Mouse (Mus musculus) MEL (cell line): ENCODE results near the gene Golga1. TPM values are rescaled to one million over a fixed set of nuclear protein-coding genes. Genes with fewer than 3 reads are reported as not detected.

ENCODE experiments used
- DNase-seq: peaks from one replicate; pipeline ENCODE4 v3.0.0; 2011; ENCODE audit warnings: low read depth, low spot score
- H3K27ac ChIP-seq: 2 replicates; pipeline ENCODE4 v1.5.1; 2012; ENCODE audit warnings: low read depth, mild to moderate bottlenecking, control low read depth, low read length, moderate library complexity; ENCODE audit not compliant: control insufficient read depth
- H3K27me3 ChIP-seq, 2 experiments: fragments of 150-350 bp in 1 of 2; sonication (generic) in 1 of 2; 2 replicates each; pipeline ENCODE4 v1.6.1; 2012; ENCODE audit warnings: low read length in 2 of 2, mild to moderate bottlenecking in 2 of 2, improper control_type of control experiment in 1 of 2, moderate library complexity in 1 of 2; ENCODE audit not compliant: insufficient read depth in 2 of 2, control insufficient read depth in 1 of 2
- H3K36me3 ChIP-seq, 2 experiments: 2 replicates each; pipeline ENCODE4 v1.6.1; 2012 to 2014; ENCODE audit warnings: low read length in 2 of 2, improper control_type of control experiment in 1 of 2, inconsistent platforms in 1 of 2, mild to moderate bottlenecking in 1 of 2; ENCODE audit not compliant: insufficient read depth in 2 of 2, control insufficient read depth in 1 of 2
- H3K4me1 ChIP-seq, 2 experiments: fragments of 150-350 bp in 1 of 2; sonication (generic) in 1 of 2; 2 replicates each; pipeline ENCODE4 v1.6.1; 2012; ENCODE audit warnings: low read length in 2 of 2, improper control_type of control experiment in 1 of 2, mild to moderate bottlenecking in 1 of 2; ENCODE audit not compliant: insufficient read depth in 2 of 2, control insufficient read depth in 1 of 2
- H3K4me3 ChIP-seq, 2 experiments: fragments of 150-350 bp in 1 of 2; sonication (generic) in 1 of 2; 2 replicates each; pipeline ENCODE4 v1.5.1; 2012; ENCODE audit warnings: low read depth in 2 of 2, low read length in 2 of 2, mild to moderate bottlenecking in 2 of 2, moderate library complexity in 2 of 2, control low read depth in 1 of 2, improper control_type of control experiment in 1 of 2; ENCODE audit not compliant: control insufficient read depth in 1 of 2, insufficient read depth in 1 of 2
- H3K79me2 ChIP-seq: 2 replicates; pipeline ENCODE4 v1.6.1; 2012; ENCODE audit warnings: mild to moderate bottlenecking, low read length, moderate library complexity; ENCODE audit not compliant: control insufficient read depth, poor library complexity, insufficient read depth
- H3K9ac ChIP-seq: 2 replicates; pipeline ENCODE4 v1.6.1; 2012; ENCODE audit warnings: low read depth, mild to moderate bottlenecking, control low read depth, low read length, moderate library complexity; ENCODE audit not compliant: control insufficient read depth, poor library complexity, severe bottlenecking
- H3K9me3 ChIP-seq: fragments of 150-350 bp; sonication (generic); replicated peaks from 2 replicates; pipeline ENCODE4 v1.6.1; 2012; ENCODE audit warnings: mild to moderate bottlenecking, low read length, improper control_type of control experiment, moderate library complexity; ENCODE audit not compliant: insufficient read depth
- CHD1 ChIP-seq: IDR thresholded peaks from 2 replicates; pipeline ENCODE4 v1.6.1; 2012; ENCODE audit warnings: low read depth, mild to moderate bottlenecking, inconsistent platforms, low read length, improper control_type of control experiment
- CHD2 ChIP-seq: IDR thresholded peaks from 2 replicates; pipeline ENCODE4 v1.6.1; 2011; ENCODE audit warnings: low read length, improper control_type of control experiment
- E2F4 ChIP-seq: IDR thresholded peaks from 2 replicates; pipeline ENCODE4 v1.6.1; 2011; ENCODE audit warnings: low read depth, low read length, improper control_type of control experiment, borderline replicate concordance
- ELF1 ChIP-seq: IDR thresholded peaks from 2 replicates; pipeline ENCODE4 v1.6.1; 2014; ENCODE audit warnings: low read depth, mild to moderate bottlenecking, inconsistent platforms, low read length, improper control_type of control experiment, moderate library complexity
- EP300 ChIP-seq, 2 experiments: IDR thresholded peaks; 2 replicates each; pipeline ENCODE4 v1.6.1; 2011; ENCODE audit warnings: improper control_type of control experiment in 2 of 2, low read length in 2 of 2, low read depth in 1 of 2, mild to moderate bottlenecking in 1 of 2
- GABPA ChIP-seq: IDR thresholded peaks from 2 replicates; pipeline ENCODE4 v1.6.1; 2012; ENCODE audit warnings: low read depth, mild to moderate bottlenecking, inconsistent platforms, low read length, improper control_type of control experiment, moderate library complexity
- GATA1 ChIP-seq: IDR thresholded peaks from 2 replicates; pipeline ENCODE4 v1.6.1; 2011; ENCODE audit warnings: low read depth, low read length, improper control_type of control experiment
- JUND ChIP-seq: IDR thresholded peaks from 2 replicates; pipeline ENCODE4 v1.6.1; 2011; ENCODE audit warnings: low read depth, mild to moderate bottlenecking, improper control_type of control experiment, low read length
- KAT2A ChIP-seq: conservative IDR thresholded peaks from 2 replicates; pipeline ENCODE4 v1.6.1; 2012; ENCODE audit warnings: low read depth, low read length, improper control_type of control experiment, inconsistent platforms
- MAX ChIP-seq: IDR thresholded peaks from 2 replicates; pipeline ENCODE4 v1.6.1; 2011; ENCODE audit warnings: low read length, improper control_type of control experiment
- MAZ ChIP-seq: IDR thresholded peaks from 2 replicates; pipeline ENCODE4 v1.6.1; 2012; ENCODE audit warnings: low read depth, mild to moderate bottlenecking, inconsistent platforms, low read length, improper control_type of control experiment
- MEF2A ChIP-seq: IDR thresholded peaks from 2 replicates; pipeline ENCODE4 v1.6.1; 2014; ENCODE audit warnings: low read depth, mild to moderate bottlenecking, inconsistent platforms, low read length, improper control_type of control experiment; ENCODE audit not compliant: poor library complexity, insufficient replicate concordance, severe bottlenecking; ENCODE audit errors: extremely low read depth
- MXI1 ChIP-seq: IDR thresholded peaks from 2 replicates; pipeline ENCODE4 v1.6.1; 2011; ENCODE audit warnings: mild to moderate bottlenecking, low read depth, low read length, improper control_type of control experiment
- NELFE ChIP-seq: IDR thresholded peaks from 2 replicates; pipeline ENCODE4 v1.6.1; 2011; ENCODE audit warnings: low read depth, low read length, improper control_type of control experiment
- NRF1 ChIP-seq: IDR thresholded peaks from 2 replicates; pipeline ENCODE4 v1.6.1; 2014; ENCODE audit warnings: low read depth, mild to moderate bottlenecking, inconsistent platforms, low read length, improper control_type of control experiment, moderate library complexity; ENCODE audit not compliant: poor library complexity, insufficient read depth, severe bottlenecking
- POLR2A ChIP-seq, 2 experiments: IDR thresholded peaks; 2 replicates each; pipeline ENCODE4 v1.6.1; 2011 to 2012; ENCODE audit warnings: low read length in 2 of 2, mild to moderate bottlenecking in 2 of 2, control low read depth in 1 of 2, improper control_type of control experiment in 1 of 2, low read depth in 1 of 2, moderate library complexity in 1 of 2; ENCODE audit not compliant: control insufficient read depth in 1 of 2, insufficient read depth in 1 of 2, poor library complexity in 1 of 2
- POLR2AphosphoS5 ChIP-seq: IDR thresholded peaks from 2 replicates; pipeline ENCODE4 v1.6.1; 2012; ENCODE audit warnings: low read depth, borderline replicate concordance, mild to moderate bottlenecking, inconsistent platforms, low read length, moderate library complexity, mixed read lengths
- UBTF ChIP-seq: IDR thresholded peaks from 2 replicates; pipeline ENCODE4 v1.6.1; 2012; ENCODE audit warnings: low read depth, mild to moderate bottlenecking, inconsistent platforms, low read length, improper control_type of control experiment, moderate library complexity, borderline replicate concordance; ENCODE audit not compliant: insufficient read depth
- USF1 ChIP-seq: IDR thresholded peaks from 2 replicates; pipeline ENCODE4 v1.6.1; 2014; ENCODE audit warnings: low read depth, mild to moderate bottlenecking, inconsistent platforms, low read length, improper control_type of control experiment, moderate library complexity
- ZC3H11A ChIP-seq: IDR thresholded peaks from 2 replicates; pipeline ENCODE4 v1.6.1; 2012; ENCODE audit warnings: low read depth, mild to moderate bottlenecking, inconsistent platforms, low read length, improper control_type of control experiment
- polyA plus RNA-seq, 2 experiments: library from polyadenylated mRNA; stranded (reverse) in 1 of 2; unstranded in 1 of 2; fragments of >175 nt in 1 of 2; fragments of >200 nt in 1 of 2; gene quantifications; 2 replicates each; pipeline versions ENCODE4 v1.2.1 to v1.2.4; 2012; ENCODE audit warnings: low replicate concordance in 2 of 2, low read depth in 1 of 2; ENCODE audit not compliant: insufficient read length in 2 of 2, insufficient read depth in 1 of 2, missing spikeins in 1 of 2
- total RNA-seq: library from RNA; depleted of rRNA; stranded (reverse); fragments of 300-350 nt; gene quantifications from 2 replicates; pipeline ENCODE4 v1.2.3, GENCODE M21; 2012

Golga1 gene
- total and polyA plus RNA-seq, 3 experiments: 7.3 to 12.9 TPM; not detected in 1

GRCm38 (mm10) chr2:39008954-39009365 lies 56.4 kb downstream of the Golga1 start (continued):
- TF ChIP-seq POLR2AphosphoS5 (no peak), CHD2 (no peak; the same call in 1 of the 2 replicates), GATA1 (no peak), NRF1 (no peak), USF1 (no peak), CHD1 (no peak), MAZ (no peak), MXI1 (no peak), JUND (no peak), E2F4 (no peak), UBTF (no peak), POLR2A (IDR thresholded peaks at IDR 0.05; ENCODE audit: control insufficient read depth in 1 of 2, insufficient read depth in 1 of 2, low read depth in 1 of 2, low read length in 2 of 2, poor library complexity in 1 of 2) (no peak), ZC3H11A (no peak), NELFE (no peak), MEF2A (no peak), MAX (no peak), ELF1 (peak; percentile 55; the same call in 1 of the 2 replicates), GABPA (no peak)

- TF ChIP-seq MEF2A (no peak), KAT2A (no peak), EP300 (IDR thresholded peaks at IDR 0.05; ENCODE audit: low read depth in 1 of 2, low read length in 2 of 2) (no peak), E2F4 (no peak)
- TF ChIP-seq, all 39 proteins: peak for 0
- no peaks in the 10 kb centered on the region for H3K27me3 ChIP-seq
- H3K4me3 ChIP-seq: peak overlapping the region; percentile 65 to 85
- H3K4me1 ChIP-seq: peaks cover 19 to 30% of the 10 kb centered on the region in 2 experiments
- peak overlapping the region; percentile 96 for H3K9ac ChIP-seq
- H3K79me2 ChIP-seq: peaks cover 50% of the 10 kb centered on the region
- peaks cover 4 to 28% of the 10 kb centered on the region in 2 experiments; a peak in 3 of 4 replicates for H3K36me3 ChIP-seq
- DNase-seq: peak; percentile 63
- H3K9me3 ChIP-seq: no peaks in the 10 kb centered on the region
- peak overlapping the region; percentile 80 for H3K27ac ChIP-seq
Measured at GRCm38 (mm10) chr2:39008350-39008851, 56.9 kb downstream of the Golga1 start.
